Mouse (Mus musculus) T-helper 17 cell (primary cell): ENCODE results near the gene Adam4.
"Not testable (repeated sequence)": the region's sequence is repeated elsewhere in the genome, so short reads cannot be mapped to it uniquely, and the experiment has no call there.

ENCODE experiments used
- in situ Hi-C, 2 experiments: fragments of 300-600 bp; cut with MboI, MseI; formaldehyde crosslinking; loops; 1 replicate in 1 of 2; 2 replicates in 1 of 2; pipeline ENCODE4 v1.15.1; 2025; ENCODE audit warnings: high pct_unique_total_duplicates in 2 of 2

Adam4 gene

GRCm38 (mm10) chr12:81421846-81422245 is at the start of gene Adam4:
Adam4 (minus strand) TSS chr12:81421946.
- in situ Hi-C loops = no loop called here

- in situ Hi-C loops = not testable (repeated sequence)
These were observed 37.3 kb upstream of the Adam4 start for GRCm38 (mm10) chr12:81459051-81459450.

- in situ Hi-C loops = not testable (repeated sequence)
These were observed 17.2 kb upstream of the Adam4 start for GRCm38 (mm10) chr12:81438985-81439384.

GRCm38 (mm10) chr12:81434778-81435177 is 13.0 kb upstream of the Adam4 start:
- in situ Hi-C loops = not testable (repeated sequence)

GRCm38 (mm10) chr12:81413211-81413610 is 8.5 kb downstream of the Adam4 start:
- in situ Hi-C loops = loop anchor here (5.0 kb wide), 1 partner anchor 36 kb away; the partner anchor contains the start of gene Gm4787 (in 2 of the 2)

GRCm38 (mm10) chr12:81408966-81409365 is 12.8 kb downstream of the Adam4 start:
- in situ Hi-C loops = no loop called here

- in situ Hi-C loops = loop anchor here in 1 of 2 experiments (5.0 kb wide), 1 partner anchor 415 kb away; no protein-coding TSS in a partner anchor
These were observed 19.6 kb downstream of the Adam4 start for GRCm38 (mm10) chr12:81402187-81402586.

GRCm38 (mm10) chr12:81379364-81379763 is 42.4 kb downstream of the Adam4 start, which contains the start of gene Gm4787:
Gm4787 (minus strand) TSS chr12:81379464.
- in situ Hi-C loops = loop anchor here (5.0 kb wide), 1 partner anchor 33 kb away; no protein-coding TSS in a partner anchor
